Mouse (Mus musculus) heart, adult 9 months (tissue): ENCODE results near the gene Prkcb.

Source experiments
- DNase-seq, 2 experiments: peaks; one replicate each; pipeline ENCODE4 v3.0.0; 2022; ENCODE audit warnings: low spot score in 2 of 2

Prkcb gene

DNA sequence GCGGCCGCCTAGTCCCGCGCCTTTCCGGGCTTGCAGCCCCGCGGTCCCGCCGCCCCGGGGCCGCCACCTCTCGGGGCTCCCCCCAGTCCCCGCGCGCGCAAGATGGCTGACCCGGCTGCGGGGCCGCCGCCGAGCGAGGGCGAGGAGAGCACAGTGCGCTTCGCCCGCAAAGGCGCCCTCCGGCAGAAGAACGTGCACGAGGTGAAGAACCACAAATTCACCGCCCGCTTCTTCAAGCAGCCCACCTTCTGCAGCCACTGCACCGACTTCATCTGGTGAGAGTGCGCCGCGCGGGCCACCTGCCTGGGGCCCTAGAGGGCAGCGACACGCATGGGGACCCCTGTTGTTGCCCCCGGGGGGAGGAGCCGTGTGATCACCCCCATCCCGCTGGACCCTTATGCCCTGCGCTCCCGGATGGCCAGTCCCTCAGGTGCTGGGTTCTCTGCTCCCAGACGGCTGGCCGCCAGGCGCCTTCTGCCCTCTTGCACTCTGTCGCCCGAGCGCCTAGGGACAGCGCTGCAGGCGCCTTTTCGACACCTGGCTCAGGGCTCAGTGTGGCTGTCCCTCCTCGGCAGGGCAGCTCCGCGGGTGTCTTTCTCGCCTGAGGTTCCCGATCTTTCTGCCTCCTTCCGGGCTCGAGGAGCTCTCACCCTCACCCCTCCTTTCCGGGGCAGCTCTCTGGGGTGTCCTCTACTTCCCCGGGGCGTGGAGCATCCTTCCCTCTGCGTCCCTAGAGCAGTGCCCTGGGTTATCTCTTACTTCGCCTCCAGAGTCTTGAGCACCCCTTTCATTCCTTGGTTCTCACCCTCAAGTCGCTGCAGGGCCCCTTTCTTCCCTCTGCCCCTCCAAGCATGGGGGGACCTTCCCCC lies 926 bp downstream of the Prkcb start:
- DNase-seq, result peak; percentile 4 to 22

DNA sequence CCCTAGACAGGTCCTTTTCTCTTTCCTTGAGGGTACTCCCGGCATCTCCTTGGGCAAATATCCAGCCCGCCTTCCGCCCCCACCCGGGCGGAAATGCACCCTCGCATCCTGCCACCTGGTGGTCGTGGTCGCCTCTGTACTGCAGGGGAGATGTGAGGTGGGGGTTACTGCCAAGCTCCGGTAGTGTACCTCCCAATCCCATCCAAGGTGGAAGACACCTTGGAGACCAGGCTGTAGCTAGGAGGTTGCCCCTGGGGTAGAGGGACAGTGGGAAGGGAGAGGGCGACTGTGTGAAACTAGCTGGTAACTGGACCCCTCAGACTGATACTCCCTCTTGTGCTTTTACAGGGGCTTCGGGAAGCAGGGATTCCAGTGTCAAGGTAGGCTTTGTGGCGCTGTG lies 1.6 kb downstream of the Prkcb start:
- no peak for DNase-seq

DNA sequence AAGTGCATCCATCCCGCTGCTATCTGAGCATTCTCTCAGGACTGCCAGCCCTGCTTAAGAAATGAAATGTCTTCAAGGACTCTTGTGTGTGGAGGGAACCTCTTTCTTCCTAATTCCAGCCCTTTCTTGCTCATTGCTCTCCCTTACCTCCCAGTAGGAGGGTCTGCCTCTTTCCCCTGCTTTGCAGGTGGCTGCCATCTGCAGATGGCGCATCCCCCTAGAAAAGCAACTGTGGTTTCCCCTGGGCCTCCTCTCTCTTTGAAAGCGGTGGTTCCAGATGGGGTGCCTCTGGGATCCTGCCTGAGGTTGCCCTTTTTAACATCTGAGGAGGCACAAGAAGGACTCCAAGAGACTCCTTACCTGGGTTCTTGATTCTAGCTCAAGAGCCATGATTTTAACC lies 2.2 kb downstream of the Prkcb start:
- DNase-seq, result no peak

DNA sequence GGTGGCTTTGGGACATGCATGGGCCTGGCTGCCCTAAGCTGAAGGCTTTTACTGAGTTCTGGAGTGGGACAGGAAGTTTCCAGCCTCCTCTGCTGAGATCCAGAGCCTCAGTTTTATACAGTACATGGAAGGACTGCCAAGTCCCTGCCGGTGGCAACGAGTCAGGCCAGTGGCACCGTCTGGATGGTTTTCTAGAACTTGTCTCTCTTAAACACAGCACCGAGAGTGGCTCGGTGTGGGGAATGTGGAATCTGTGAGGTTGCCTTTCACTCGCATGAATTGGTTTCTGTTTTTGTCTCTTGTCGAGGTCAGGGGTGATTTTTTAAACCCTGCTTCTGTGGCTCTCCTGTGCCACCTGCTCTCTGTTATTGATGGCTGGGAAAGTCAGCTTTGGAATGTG lies 3.6 kb downstream of the Prkcb start:
- DNase-seq, result no peak

DNA sequence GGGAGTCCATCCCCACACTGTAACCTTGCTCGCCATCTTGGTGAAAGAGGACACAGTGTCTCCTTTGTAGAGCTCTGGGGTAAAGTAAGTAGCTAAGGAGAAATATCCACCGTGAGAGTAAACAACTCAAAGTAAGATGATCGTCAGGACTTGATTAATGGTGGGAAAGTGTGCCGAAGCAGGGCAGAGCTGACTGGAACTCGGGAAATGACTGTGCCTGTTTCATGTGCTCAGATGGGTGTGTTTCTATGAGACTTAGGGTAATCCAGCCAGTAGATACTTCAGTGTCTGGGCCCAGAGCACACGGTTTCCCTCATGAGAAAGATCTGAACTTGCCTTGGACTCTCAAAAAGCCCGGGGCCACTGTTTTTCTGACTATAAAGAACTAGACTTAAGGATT lies 5.6 kb downstream of the Prkcb start:
- no peak for DNase-seq

DNA sequence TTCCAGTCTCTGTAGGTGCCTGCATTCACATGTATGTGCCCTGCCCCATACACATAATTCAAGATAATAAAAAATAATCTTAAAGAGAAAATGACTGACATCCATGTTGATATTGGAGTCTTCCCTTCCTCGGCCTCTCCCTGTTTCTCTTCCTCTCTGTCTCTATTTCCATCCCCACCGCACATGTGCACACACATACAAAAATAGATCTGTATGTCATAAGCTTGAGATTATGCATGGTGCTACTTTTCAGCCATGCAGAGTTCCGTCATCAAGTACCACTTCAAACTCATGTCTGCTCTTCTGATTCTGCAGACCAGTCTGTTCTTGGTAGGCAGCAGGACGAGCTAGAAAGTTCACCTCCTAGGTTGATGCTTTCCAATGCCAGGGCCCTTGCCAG lies 6.8 kb downstream of the Prkcb start:
- DNase-seq, result no peak

DNA sequence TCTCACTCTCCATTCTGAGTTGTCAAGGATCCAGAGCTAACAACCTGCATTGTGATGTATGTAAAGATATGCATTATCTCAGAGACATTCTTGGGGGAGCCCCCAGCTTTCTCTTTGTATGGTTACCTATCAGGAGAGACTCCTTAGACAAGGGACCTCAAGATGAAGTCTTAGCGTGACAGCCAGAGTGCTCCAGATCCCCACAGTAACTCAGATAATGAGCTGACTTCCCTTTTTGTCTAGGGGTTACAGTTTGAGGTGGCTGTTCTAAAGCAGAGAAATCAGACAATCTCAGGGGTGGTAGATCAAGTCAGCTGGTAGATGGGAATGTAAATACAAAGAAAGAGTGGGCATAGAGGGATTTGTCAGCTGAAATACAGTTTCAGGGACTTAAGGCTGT lies 7.8 kb downstream of the Prkcb start:
- no peak for DNase-seq

DNA sequence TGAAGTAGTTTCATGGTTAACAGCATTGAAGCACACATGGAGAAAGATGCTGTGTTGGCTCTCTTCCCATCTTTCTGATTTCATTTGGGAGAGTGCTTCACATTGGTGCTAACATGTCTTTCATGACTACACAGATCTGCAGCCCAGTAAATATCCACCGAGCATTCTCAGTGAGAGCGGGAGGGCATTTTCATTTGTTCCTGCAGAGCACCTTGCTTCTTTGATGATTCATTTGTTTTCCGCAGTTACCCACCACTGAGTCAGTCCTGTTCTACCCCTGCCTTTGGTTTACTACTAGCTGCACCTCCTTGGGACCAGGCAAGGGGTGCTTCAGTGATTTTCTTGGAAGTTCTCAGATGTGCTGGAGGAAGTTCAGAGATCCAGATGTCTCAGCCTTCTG lies 8.3 kb downstream of the Prkcb start:
- no peak for DNase-seq

DNA sequence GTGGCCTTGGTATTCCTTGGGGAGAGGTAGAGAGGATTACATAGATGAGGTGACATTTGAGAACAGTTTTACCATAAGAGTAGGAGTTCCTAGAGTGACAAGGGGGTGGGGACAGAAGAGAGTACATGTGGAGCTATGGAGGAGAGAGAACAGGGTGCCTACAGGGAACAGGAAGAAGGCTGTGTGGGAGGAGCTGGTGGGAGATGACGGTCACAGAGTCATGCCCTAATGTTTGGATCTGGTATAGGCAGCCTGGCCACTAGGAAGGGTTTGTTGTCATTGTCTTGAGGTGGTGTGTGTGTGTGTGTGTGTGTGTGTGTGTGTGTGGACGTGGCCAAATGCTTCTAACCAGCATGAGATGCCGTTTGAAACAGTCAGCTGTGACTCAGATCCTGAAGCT lies 9.1 kb downstream of the Prkcb start:
- DNase-seq, result no peak

DNA sequence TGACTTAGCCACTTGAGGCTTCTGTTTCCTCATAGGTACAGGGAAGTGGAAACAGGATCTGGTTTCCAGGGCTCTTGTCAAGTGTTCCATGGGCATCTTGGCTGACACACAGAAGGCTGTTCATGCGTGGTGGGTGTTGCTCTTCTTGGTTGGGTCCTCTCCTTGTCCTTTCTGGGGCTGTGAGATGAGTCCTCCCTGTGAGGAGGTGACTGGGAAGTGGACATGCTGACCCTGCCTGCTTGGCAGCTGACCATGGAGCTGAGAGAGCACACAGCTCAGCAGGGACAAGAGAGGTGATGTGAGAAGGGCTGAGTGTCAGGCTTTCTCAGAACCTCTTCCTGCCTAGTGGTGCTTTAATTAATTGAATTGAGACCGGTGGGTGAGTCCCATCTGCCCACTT lies 10.2 kb downstream of the Prkcb start:
- no peak for DNase-seq

DNA sequence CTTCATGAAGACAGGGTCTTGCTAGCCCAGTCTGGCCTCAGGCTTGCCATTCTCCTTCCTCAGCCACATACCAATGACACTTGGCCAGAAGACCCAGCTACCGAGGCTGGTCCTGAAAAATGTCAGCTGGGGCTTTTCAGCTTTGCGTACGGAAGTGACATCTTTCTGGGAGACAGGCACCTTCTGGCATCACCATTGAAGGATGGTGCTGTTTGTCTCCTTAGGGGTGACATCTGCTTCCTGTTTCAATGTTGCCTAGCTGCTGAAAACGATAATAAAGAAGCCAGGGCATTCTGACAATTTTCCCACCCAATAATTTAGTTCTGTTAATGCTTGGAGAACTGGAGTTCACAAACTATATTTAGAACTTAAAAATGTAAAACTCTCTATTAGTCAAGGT lies 12.0 kb downstream of the Prkcb start:
- DNase-seq, result no peak

DNA sequence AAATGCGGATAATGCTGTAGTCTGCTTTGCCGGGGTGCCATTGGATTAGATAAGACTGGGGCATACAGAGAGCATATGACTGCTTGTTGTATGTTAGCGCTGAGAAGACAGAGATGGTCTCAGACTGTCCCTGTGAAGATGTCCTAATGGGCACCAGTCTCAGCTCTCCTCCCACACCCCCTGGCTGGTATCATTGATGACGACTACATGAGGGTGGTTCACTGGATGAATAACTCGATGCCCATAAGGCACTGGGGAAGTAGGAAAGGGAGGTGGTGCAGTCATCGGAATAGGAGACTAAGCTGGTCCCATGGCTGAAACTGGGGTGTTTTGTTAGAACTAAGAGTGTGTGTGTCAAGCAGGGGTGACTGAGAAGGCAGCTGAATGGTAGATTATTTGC lies 14.0 kb downstream of the Prkcb start:
- DNase-seq, result no peak

DNA sequence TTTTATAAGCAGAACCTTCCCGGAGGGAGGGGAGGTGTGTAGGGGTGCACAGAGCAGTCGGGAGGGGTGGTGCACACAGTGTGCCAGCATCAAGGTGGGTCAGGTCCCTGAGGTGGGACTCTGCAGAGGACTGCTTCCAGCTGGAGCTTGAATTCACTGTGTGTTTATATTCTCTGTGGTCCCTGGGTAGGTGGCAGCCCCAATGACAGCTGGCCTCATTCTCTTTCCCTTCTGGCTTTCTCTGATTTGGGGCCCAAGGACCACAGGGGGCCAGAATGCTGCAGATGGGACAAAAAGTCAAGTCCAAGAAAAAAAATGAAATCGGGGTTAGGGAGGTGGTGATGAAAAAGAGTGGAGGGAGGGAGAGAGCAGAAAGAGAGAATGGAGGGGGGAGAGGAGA lies 15.4 kb downstream of the Prkcb start:
- DNase-seq, result no peak

DNA sequence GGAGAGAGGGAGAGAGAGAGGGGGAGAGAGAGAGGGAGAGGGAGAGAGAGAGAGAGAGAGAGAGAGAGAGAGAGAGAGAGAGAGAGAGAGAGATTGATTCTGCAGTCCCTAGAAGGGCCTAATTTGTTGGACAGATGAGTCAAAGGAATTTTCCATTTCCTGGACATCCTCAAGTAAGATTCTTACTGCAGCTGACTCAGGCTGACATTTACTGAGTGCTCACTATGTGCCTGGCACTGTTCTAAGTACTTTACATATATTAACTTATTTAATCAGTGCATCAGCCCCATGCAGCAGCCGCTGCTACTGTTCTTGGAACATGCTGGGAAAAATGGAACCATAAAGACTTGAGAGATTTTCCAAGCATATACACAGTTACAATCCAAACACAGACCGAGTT lies 16.0 kb downstream of the Prkcb start:
- no peak for DNase-seq

DNA sequence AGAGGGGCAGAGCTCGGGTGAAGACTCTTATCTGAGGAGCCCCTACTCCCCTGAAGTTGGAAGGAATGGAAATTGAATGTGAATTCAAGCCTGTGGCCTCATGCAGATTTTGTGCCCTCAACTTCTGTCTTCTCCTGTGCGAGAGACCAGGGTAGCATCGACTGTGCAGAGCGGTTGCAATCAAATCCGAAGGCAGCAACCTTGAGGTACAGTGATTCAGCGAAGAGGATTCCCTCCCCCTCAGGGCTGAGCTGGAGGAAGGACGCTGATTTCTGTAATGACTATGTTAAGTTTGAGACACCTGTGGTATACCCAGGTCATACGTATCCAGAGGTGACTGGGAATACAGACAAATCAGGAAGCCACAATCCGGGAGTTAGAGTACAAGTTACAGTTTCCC lies 18.7 kb downstream of the Prkcb start:
- no peak for DNase-seq

DNA sequence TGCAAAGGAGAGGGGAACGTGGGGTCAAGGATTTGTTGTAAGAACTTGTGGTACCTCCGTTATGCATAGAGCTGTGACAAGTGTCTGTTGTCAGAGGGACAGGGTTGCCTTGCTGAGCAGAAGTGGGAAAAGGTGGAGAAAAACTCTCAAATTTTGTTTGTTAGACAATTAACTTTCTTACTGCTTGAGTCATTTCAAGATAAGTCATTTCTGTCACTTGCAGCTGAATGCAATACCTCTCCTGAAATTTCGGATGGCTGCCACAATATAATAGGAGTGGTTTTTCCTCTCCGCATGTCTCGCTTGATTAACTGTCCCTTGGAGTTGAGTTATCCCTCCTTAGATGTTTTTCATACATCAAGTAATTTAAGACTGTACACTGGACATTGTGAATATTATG lies 20.1 kb downstream of the Prkcb start:
- DNase-seq, result no peak

DNA sequence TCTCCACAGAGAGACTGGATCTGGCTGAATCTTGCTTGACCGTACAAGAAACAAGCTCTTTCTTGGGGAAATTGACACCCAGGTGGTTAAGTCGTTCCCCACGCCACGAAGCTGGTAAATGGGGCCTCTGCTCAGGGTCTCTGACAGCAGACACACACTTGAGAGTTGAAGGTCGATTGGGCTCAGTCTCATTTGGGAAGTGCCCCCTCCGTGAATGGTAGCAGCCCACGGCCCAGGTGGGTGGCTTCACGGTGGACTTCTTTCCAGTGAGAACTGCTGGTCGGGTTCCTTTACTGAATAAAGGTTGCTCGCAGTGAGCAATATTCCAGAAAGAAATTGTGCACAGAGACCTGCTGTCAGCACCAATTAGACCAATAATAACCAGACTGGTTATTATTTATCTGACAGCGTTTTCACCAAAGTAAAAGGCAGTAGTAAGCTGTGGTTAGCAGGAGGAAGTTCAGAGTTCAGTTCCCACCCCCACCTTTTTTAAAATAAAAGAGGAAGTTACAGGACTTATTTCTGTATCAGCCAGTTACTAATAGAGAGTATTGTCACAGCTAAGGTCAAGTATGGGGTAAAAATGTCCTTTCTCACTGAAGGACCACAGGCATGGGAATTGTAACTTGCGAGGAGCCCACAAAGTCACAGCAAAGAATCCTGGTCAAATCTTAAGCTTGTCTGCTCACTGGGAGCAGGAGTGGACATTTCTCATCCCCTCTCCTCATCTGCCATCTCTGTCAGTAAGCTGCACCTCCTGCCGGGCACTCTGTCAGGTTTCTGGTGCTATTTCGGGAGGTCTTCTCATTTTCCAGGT lies 21.6 kb downstream of the Prkcb start:
- DNase-seq, result no peak

DNA sequence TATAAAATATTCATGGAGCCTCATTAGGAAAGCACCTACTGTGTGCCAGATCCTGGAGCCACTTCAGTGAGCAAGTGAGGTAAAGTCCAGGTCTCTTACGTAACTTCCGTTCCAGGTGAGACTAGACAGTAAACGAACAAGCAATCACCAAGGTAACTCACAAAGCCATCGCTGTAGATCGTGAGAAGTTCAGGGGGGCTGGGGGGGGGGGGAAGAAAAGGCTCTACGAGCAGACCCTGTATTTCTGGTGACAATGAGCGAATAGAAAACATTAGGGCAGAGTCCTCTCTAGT lies 22.1 kb downstream of the Prkcb start:
- no peak for DNase-seq

DNA sequence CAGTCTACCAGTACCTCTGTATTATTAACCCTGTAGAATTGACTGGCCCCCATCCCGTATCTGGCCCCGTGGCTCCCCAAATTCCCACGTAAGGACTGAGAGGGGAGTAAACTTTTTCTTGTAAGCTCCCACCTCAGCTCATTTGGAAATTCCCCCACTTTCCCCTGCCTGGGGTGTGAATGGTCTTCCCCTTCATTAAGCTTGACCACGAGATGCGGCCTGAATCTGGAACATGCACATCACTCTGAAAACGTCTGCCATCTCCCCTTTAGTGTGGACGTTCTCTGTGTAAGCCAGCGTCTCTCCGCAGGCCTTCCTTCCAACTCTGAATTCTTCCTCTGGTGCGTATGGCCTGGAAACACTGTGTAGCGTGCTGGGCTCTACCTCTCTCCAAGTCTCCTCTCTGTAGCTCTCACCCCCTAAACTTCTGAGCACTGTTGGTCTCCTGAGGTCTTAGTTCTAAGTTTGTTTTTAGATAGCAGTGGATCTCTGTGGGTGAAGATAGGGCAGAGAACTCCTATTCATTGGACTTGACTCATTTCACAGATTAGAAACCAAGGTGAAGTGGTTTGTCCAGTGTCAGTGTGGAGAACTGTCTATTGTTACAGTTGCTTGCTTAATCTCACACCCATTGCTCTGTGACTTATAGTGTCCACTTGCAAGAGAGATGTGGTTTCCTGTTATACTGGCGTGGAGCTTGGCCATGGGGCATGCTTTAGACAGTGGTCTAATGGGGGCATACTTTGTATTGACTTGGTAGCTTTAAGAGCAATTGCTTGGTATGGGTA lies 25.3 kb downstream of the Prkcb start:
- no peak for DNase-seq

DNA sequence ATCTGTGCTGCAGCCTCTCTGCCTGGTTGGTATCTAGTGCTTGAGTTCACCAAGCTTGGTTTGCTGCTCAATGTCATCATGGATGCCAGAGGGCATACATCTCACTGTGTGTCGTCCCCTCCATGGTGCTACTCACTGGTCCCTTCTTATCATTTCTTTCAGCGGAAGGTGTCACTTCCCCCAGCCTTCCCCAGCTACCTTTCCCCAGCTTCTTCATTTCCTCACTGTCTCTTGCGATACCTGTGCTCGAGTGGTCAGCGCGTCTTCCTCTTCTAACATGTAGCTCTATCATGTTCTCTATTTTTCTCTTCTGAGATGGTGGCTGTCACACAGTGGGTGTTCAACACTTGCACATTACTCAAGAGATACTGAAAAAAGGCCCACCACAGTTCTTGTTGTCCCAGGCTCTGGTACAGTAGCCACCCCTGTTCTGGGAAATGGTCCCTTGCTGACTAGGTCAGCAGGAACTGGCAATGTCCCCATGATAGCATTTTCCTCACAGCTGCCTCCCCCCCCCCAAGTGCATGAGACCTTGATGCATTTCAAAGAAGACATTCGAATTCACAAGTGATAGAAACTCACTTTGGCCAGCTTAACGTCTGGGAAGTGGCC lies 27.3 kb downstream of the Prkcb start:
- DNase-seq, result no peak

DNA sequence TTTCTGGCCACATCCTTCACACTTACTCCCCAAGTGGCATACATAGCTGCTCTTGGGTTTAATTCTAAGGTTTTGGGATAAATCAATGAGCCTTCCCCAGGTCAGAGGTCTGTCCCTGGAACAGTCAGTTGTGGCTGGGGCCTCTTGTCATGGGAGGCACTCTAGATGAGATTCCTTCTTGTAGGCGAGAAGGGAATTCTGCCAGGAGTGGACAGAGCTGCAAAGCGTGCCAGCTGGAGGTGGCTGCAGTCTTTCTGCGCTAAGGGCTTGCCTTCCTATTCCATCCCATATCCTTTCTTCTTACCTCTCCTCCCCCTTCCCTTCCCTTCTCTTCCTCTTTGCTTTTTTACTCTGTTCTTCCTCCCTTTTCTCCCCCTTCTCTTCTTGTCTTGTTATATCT lies 28.1 kb downstream of the Prkcb start:
- no peak for DNase-seq

DNA sequence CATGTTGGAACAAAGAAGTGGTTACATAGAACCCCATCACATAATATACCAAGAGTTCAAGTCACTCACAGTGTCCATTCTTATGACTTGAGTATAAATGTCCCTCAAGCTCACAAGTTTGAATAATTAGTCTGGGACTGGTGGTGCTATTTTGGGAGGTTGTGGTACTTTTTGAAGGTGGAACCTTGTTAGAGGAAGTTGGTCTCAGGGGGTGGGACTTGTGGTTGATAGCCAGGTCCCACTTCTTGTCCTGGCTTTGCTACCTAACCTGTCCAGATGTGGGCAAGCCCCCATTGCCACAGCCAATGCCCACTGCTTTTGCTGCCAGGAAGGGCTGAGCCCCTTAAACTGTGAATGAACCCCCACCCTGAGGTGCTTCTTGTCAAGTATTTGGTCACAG lies 28.9 kb downstream of the Prkcb start:
- no peak for DNase-seq
